Mouse (Mus musculus): ENCODE measurements at regions not wholly inside any gene's neighbourhood (a gene's known extent, or its start where the extent isn't known, plus 50 kb on each side); places are given as distances from the start of the nearest gene placed in this dataset.

GRCm38 (mm10) chr5:142350574-142350973 is 50.7 kb upstream of the Foxk1 start:
- TF ChIP-seq ZC3H11A (IDR thresholded peaks at IDR 0.05; ENCODE audit: borderline replicate concordance, low read depth, low read length) (no peak), HCFC1 (IDR thresholded peaks at IDR 0.05; ENCODE audit: borderline replicate concordance, insufficient read depth, low read length) (no peak)

Data from ES-E14 (cell line).